Comparison of ENCODE assay signal across 9 mouse cellular contexts in genomic region chr5:73344310-73344709, GRCm38 (mm10). TPM values are rescaled to one million over a fixed set of nuclear protein-coding genes. Genes with fewer than 3 reads are reported as not detected.
A peak's percentile ranks its signal among the peaks of the same experiment; 100 is the strongest.
DNase-seq lines count a peak whose midpoint lies in the region; ATAC-seq and TF ChIP-seq lines count a peak whose summit lies in the region.
"Had no signal": no experiment of that assay in that cellular context is flagged by ENCODE, and none has a peak within 500 bp of the region (broad histone marks: within the 10 kb centered on the region; RNA-seq: fewer than 3 reads in every experiment).

No protein-coding gene starts in this region.

- no peak overlapping the region for H3K27ac ChIP-seq in embryonic facial prominence, embryonic 14.5 days (replicated peaks; ENCODE audit: low read depth, low read length)
- H3K27ac ChIP-seq in layer of hippocampus, adult 2 months, result peak overlapping the region; percentile 84
- no peak overlapping the region for H3K27ac ChIP-seq in liver, embryonic 12.5 days

- no peaks in the 10 kb centered on the region for H3K36me3 ChIP-seq in embryonic facial prominence, embryonic 14.5 days (ENCODE audit: control insufficient read depth, insufficient read depth, low read length)
- no peaks in the 10 kb centered on the region for H3K36me3 ChIP-seq in myocyte (ENCODE audit: control insufficient read depth, insufficient read depth)
- no peaks in the 10 kb centered on the region for H3K36me3 ChIP-seq in liver, embryonic 12.5 days

- peak; percentile 89 for ATAC-seq in embryonic facial prominence, embryonic 14.5 days (ENCODE audit: low read depth)
- ATAC-seq in liver, embryonic 12.5 days, result no peak

- no peak overlapping the region for H3K4me2 ChIP-seq in embryonic facial prominence, embryonic 14.5 days (ENCODE audit: low read depth, low read length)
- H3K4me2 ChIP-seq in myocyte (ENCODE audit: low read depth), result peak overlapping the region; percentile 84
- H3K4me2 ChIP-seq in liver, embryonic 12.5 days, result no peak overlapping the region

- H3ac ChIP-seq in myocyte (ENCODE audit: control insufficient read depth, insufficient read length), result no peak overlapping the region

- no peak for TF ChIP-seq CTCF in layer of hippocampus, adult 2 months (conservative IDR thresholded peaks at IDR 0.05)

- DNase-seq in embryo, embryonic 10.5 days (ENCODE audit: low spot score), result peak; percentile 28
- DNase-seq in embryo, embryonic 10 days (ENCODE audit: low spot score), result no peak
- peak; percentile 56 for DNase-seq in 3134 (ENCODE audit: extremely low read depth, insufficient read length, low spot score)
- DNase-seq in embryonic facial prominence, embryonic 14.5 days (ENCODE audit: low spot score), result peak; percentile 77
- DNase-seq in layer of hippocampus, adult 2 months (ENCODE audit: low spot score in 2 of 2), result peak; percentile 61 to 88
- no peak for DNase-seq in cerebellum, adult 11 months

- H3K27me3 ChIP-seq in embryonic facial prominence, embryonic 14.5 days (replicated peaks; ENCODE audit: control insufficient read depth, insufficient read depth, low read length), result no peaks in the 10 kb centered on the region
- H3K27me3 ChIP-seq in myocyte (ENCODE audit: control insufficient read depth, insufficient read depth, insufficient read length), result no peaks in the 10 kb centered on the region
- peaks cover 88% of the 10 kb centered on the region for H3K27me3 ChIP-seq in liver, embryonic 12.5 days (replicated peaks)

- H3K9me3 ChIP-seq in embryonic facial prominence, embryonic 14.5 days (ENCODE audit: control insufficient read depth, low read length), result no peaks in the 10 kb centered on the region
- no peaks in the 10 kb centered on the region for H3K9me3 ChIP-seq in liver, embryonic 12.5 days (replicated peaks)

- WGBS in embryonic facial prominence, embryonic 14.5 days, result 72% methylated on average over 10 of the region's 10 CpGs
- 72% methylated on average over 10 of the region's 10 CpGs for WGBS in liver, embryonic 12.5 days (ENCODE audit: insufficient replicate concordance)

- no peaks in the 10 kb centered on the region for H3K79me2 ChIP-seq in myocyte (ENCODE audit: control insufficient read depth, insufficient read depth)

- H3K9ac ChIP-seq in embryonic facial prominence, embryonic 14.5 days (ENCODE audit: low read depth, low read length), result no peak overlapping the region
- no peak overlapping the region for H3K9ac ChIP-seq in liver, embryonic 12.5 days

- H3K4me3 ChIP-seq in embryonic facial prominence, embryonic 14.5 days (ENCODE audit: low read depth, low read length), result no peak overlapping the region
- H3K4me3 ChIP-seq in layer of hippocampus, adult 2 months, result no peak overlapping the region
- H3K4me3 ChIP-seq in myocyte, result no peak overlapping the region
- no peak overlapping the region for H3K4me3 ChIP-seq in liver, embryonic 12.5 days
- H3K4me3 ChIP-seq: erythroblast, embryonic 14.5 days had no signal

- TF ChIP-seq POLR2A in myocyte (IDR thresholded peaks at IDR 0.05; ENCODE audit: insufficient read length, low read depth), result no peak

- H3K4me1 ChIP-seq in embryonic facial prominence, embryonic 14.5 days (ENCODE audit: control insufficient read depth, insufficient read depth, low read length), result no peaks in the 10 kb centered on the region
- H3K4me1 ChIP-seq in liver, embryonic 12.5 days, result peaks cover 22% of the 10 kb centered on the region

TF ChIP-seq in myocyte, 11 proteins besides CTCF, POLR2A, EP300 and RAD21:
- no peak for TF ChIP-seq MYOG (IDR thresholded peaks at IDR 0.05; ENCODE audit: control insufficient read depth in 1 of 3, insufficient read depth in 1 of 3, insufficient read length in 2 of 3, low read depth in 2 of 3)
- peak; percentile 13 to 55 (median 29) for TF ChIP-seq MYOD1 (IDR thresholded peaks at IDR 0.05; ENCODE audit: control insufficient read depth in 1 of 3, insufficient read length in 2 of 3, low read depth in 2 of 3)

RNA-seq across cellular contexts. Expression of gene Ociad2, which starts 3.5 kb away (rescaled TPM):
- 10.7 and 11.2 TPM in 2 replicates for polyA plus RNA-seq in embryonic facial prominence, embryonic 14.5 days (2014; fragmentation: Nextera tagmentation; extraction: Ambion mirVana)
- 100 to 1,000 TPM; 125 to 147 TPM for total RNA-seq in layer of hippocampus, adult 2 months (2021)
- polyA plus RNA-seq in myocyte (2012; fragmentation: generic; extraction: Trizol), result 4.1 TPM
- polyA plus RNA-seq in liver, embryonic 12.5 days (2016; fragmentation: Nextera tagmentation; extraction: Ambion mirVana), result 4.7 and 4.9 TPM in 2 replicates
- polyA plus RNA-seq: erythroblast, embryonic 14.5 days had no signal

RNA-seq across cellular contexts. Expression of gene Ociad1, which starts 51.7 kb away (rescaled TPM):
- polyA plus RNA-seq in embryonic facial prominence, embryonic 14.5 days (2014; fragmentation: Nextera tagmentation; extraction: Ambion mirVana), result 143 and 145 TPM in 2 replicates
- total RNA-seq in layer of hippocampus, adult 2 months (2021), result 100 to 1,000 TPM; 463 to 472 TPM
- polyA plus RNA-seq in myocyte (2012; fragmentation: generic; extraction: Trizol), result 213 TPM
- 154 and 159 TPM in 2 replicates for polyA plus RNA-seq in liver, embryonic 12.5 days (2016; fragmentation: Nextera tagmentation; extraction: Ambion mirVana)

Comparison
In these comparisons a context has a peak if more than half of its experiments do, and no peak if none do; other contexts are left out.
1. DNase-seq: peak in embryo, embryonic 10.5 days (single experiment), 3134 (single experiment), embryonic facial prominence, embryonic 14.5 days (single experiment) and layer of hippocampus, adult 2 months (2 of 2); none in embryo, embryonic 10 days (single experiment) and cerebellum, adult 11 months (single experiment).